Mouse (Mus musculus): Measurements from ENCODE around the gene Lingo2.

DNA sequence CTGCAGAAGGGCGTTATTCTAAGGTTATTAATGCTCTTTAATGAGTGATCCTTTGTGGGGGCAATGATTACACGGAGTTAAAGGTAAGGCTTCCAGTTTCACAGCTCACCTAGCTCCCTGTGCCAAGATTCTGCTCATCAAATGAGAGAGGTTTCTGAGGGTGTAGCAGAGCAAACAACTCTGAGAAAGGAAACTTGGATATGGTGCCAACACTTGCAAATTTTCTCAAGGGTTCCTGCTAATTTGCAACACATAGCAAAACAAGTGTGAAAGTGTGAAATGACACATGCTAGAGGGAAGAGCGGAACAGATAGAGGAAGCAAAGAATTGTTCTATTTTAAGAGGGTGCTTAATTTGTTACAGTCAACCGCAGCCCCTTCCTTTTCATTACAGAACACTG lies 767.9 kb downstream of the Lingo2 start:
- TF ChIP-seq CTCF (IDR thresholded peaks at IDR 0.05; ENCODE audit: borderline replicate concordance, extremely low read depth, insufficient read depth, insufficient read length) = no peak
- no peak for TF ChIP-seq POLR2A (IDR thresholded peaks at IDR 0.05; ENCODE audit: borderline replicate concordance, extremely low read depth, insufficient read depth, insufficient read length, poor library complexity, severe bottlenecking)
